Mouse (Mus musculus) kidney, embryonic 14.5 days (tissue): ENCODE data around the gene Noxo1. TPM values are rescaled to one million over a fixed set of nuclear protein-coding genes. Genes with fewer than 3 reads are reported as not detected.

Experiments used
- ATAC-seq: fragments of 200-750 bp; cut with Nextera tagmentation; 2 replicates; pipeline ENCODE4 v1.8.0; 2017; ENCODE audit warnings: moderate number of reproducible peaks, mild to moderate bottlenecking, moderate TSS enrichment, moderate library complexity; ENCODE audit not compliant: low FRiP score, low TSS enrichment
- H3K27ac ChIP-seq: fragments of 300-500 bp; sonication (generic); 2 replicates; pipeline ENCODE4 v1.5.1; 2014; ENCODE audit warnings: low read depth, mild to moderate bottlenecking, low read length, moderate library complexity, mixed read lengths
- H3K27me3 ChIP-seq: fragments of 300-500 bp; sonication (generic); 2 replicates; pipeline ENCODE4 v1.6.1; 2014; ENCODE audit warnings: mild to moderate bottlenecking, low read length; ENCODE audit not compliant: control insufficient read depth, insufficient read depth
- H3K36me3 ChIP-seq: fragments of 300-500 bp; sonication (generic); 2 replicates; pipeline ENCODE4 v1.6.1; 2014; ENCODE audit warnings: low read length, mixed read lengths; ENCODE audit not compliant: control insufficient read depth, insufficient read depth
- H3K4me1 ChIP-seq: fragments of 300-500 bp; sonication (generic); 2 replicates; pipeline ENCODE4 v1.6.1; 2014; ENCODE audit warnings: low read length, mixed read lengths; ENCODE audit not compliant: control insufficient read depth, insufficient read depth
- H3K4me2 ChIP-seq: fragments of 300-500 bp; sonication (generic); replicated peaks from 2 replicates; pipeline ENCODE4 v1.6.1; 2014; ENCODE audit warnings: low read depth, mild to moderate bottlenecking, low read length
- H3K4me3 ChIP-seq: fragments of 300-500 bp; sonication (generic); 2 replicates; pipeline ENCODE4 v1.5.1; 2014; ENCODE audit warnings: mild to moderate bottlenecking, low read length
- H3K9ac ChIP-seq: fragments of 300-500 bp; sonication (generic); 2 replicates; pipeline ENCODE4 v1.6.1; 2014; ENCODE audit warnings: low read depth, mild to moderate bottlenecking, low read length, moderate library complexity
- H3K9me3 ChIP-seq: fragments of 300-500 bp; sonication (generic); 2 replicates; pipeline ENCODE4 v1.6.1; 2016; ENCODE audit warnings: low read length; ENCODE audit not compliant: control insufficient read depth
- WGBS: fragments of 180-500 bp; shearing (Covaris S2); extraction: QIAGEN DNeasy Blood & Tissue Kit; methylation state at CpG from one replicate; pipeline ENCODE4 v1.1.7; 2014; 5-methylcytosine and 5-hydroxymethylcytosine counted together
- polyA plus RNA-seq: library from polyadenylated mRNA; unstranded; fragments of >200 nt; fragmentation: Nextera tagmentation; extraction: Ambion mirVana; gene quantifications from 2 replicates; pipeline ENCODE4 v1.2.1, GENCODE M21; 2014

Gene Noxo1
- polyA plus RNA-seq, 1 experiment from 2014 or later: 3.5 TPM

DNA sequence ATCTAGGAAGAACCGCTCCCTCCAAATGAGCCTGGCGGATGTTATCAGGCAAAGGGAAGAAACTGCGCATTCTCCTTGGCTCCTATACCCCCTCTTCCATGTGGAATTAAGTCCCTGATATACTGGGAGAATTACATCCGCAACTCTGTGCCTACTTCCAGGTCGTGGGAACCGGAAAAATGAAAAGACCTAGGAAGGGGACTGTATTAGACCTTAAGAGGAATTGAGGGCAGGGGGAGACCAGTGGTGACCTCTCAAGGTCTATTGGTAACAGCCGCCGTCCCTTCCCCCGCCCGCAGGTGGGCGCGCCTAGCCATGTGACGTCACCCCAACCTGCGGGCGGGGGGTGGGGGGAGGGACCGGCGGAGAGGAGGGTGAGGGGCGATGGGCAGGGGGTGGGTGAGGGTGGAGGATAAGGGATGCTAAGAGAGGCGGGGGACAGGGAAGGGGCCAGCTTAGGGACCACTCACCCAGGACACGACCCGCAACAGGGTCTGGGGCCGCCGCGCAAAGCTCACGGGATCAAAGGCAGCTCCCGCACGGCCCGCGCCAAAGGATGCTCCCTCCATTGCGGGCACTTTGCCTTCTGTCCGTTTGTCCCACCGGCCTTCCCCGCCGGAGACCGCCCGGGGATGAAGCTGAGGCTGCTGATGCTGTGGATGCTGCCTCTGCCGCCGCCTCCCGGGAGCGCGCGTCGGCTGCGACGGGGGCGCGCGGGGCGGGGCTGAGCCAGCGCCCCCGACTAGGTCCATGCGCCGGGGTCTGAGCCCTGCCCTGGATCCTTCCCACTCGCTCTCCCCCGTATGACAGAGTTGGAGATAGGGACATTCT, 6.6 kb upstream of the Noxo1 start, which contains the start of gene Syngr3:
Syngr3 (minus strand) TSS at position 705 of the 831 bp plus-strand sequence.
- H3K4me1 ChIP-seq: peaks cover 15% of the 10 kb centered on the region; the same call in 1 of the 2 replicates
- H3K4me3 ChIP-seq: peak within 1 kb of the TSS; percentile 58
- no peak for ATAC-seq
- under 1% methylated on average over 52 of the region's 55 CpGs for WGBS
- H3K27ac ChIP-seq: no peak within 1 kb of the TSS
- H3K9ac ChIP-seq: peak within 1 kb of the TSS; percentile 49
- H3K4me2 ChIP-seq: peak within 1 kb of the TSS; percentile 66
- H3K9me3 ChIP-seq: no peaks in the 10 kb centered on the region
- peaks cover 42% of the 10 kb centered on the region for H3K27me3 ChIP-seq
- H3K36me3 ChIP-seq: peaks cover 10% of the 10 kb centered on the region; the same call in 1 of the 2 replicates

GRCm38 (mm10) chr17:24692385-24692784, 3.6 kb upstream of the Noxo1 start:
- no peak overlapping the region for H3K9ac ChIP-seq
- H3K9me3 ChIP-seq: no peaks in the 10 kb centered on the region
- H3K36me3 ChIP-seq: peaks cover 10% of the 10 kb centered on the region; the same call in 1 of the 2 replicates
- 93% methylated on average over 5 of the region's 5 CpGs for WGBS
- H3K4me2 ChIP-seq: no peak overlapping the region
- H3K4me3 ChIP-seq: no peak overlapping the region
- no peak overlapping the region for H3K27ac ChIP-seq
- H3K27me3 ChIP-seq: peaks cover 39% of the 10 kb centered on the region
- H3K4me1 ChIP-seq: peaks cover 23% of the 10 kb centered on the region
- ATAC-seq: no peak

GRCm38 (mm10) chr17:24695326-24696010, 566 bp upstream of the Noxo1 start:
- H3K9ac ChIP-seq: peak overlapping the region; percentile 87
- ATAC-seq: peak; percentile 43
- WGBS: 5% methylated on average over 44 of the region's 51 CpGs
- no peaks in the 10 kb centered on the region for H3K9me3 ChIP-seq
- H3K4me3 ChIP-seq: peak overlapping the region; percentile 88
- H3K27me3 ChIP-seq: peaks cover 8% of the 10 kb centered on the region; the same call in 1 of the 2 replicates
- peaks cover 23% of the 10 kb centered on the region for H3K36me3 ChIP-seq
- H3K4me1 ChIP-seq: peaks cover 11% of the 10 kb centered on the region
- peak overlapping the region; percentile 86 for H3K27ac ChIP-seq
- H3K4me2 ChIP-seq: peak overlapping the region; percentile 80

DNA sequence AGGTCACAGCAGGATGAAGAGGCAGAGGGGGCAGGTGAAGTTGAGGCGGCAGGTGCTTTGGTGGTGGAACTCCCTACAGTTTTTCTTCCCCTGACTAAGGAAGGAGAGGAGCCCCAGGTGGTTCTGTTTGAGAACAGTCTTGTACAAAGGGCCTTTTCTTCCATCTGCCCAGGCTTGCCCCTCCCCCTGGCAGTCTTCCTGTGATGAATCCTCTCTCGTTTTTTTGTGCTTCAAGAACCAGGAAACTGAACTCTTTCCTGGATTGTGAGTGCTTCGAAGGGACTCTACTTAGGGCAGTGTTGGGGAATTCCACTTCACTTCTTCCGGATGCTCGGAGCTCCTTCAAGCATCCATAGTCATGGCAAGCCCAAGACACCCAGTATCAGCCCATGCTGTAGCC, 2.0 kb downstream of the Noxo1 start:
- no peak overlapping the region; the same call in 1 of the 2 replicates for H3K4me2 ChIP-seq
- ATAC-seq: no peak
- no peak overlapping the region for H3K27ac ChIP-seq
- H3K27me3 ChIP-seq: no peaks in the 10 kb centered on the region
- peaks cover 11% of the 10 kb centered on the region for H3K4me1 ChIP-seq
- 0 out of 2 replicates have a peak overlapping the region, but pooled peaks have one; percentile 12 for H3K9ac ChIP-seq
- no peak overlapping the region for H3K4me3 ChIP-seq
- peaks cover 42% of the 10 kb centered on the region for H3K36me3 ChIP-seq
- H3K9me3 ChIP-seq: no peaks in the 10 kb centered on the region
- WGBS: 23% methylated on average over 5 of the region's 5 CpGs

DNA sequence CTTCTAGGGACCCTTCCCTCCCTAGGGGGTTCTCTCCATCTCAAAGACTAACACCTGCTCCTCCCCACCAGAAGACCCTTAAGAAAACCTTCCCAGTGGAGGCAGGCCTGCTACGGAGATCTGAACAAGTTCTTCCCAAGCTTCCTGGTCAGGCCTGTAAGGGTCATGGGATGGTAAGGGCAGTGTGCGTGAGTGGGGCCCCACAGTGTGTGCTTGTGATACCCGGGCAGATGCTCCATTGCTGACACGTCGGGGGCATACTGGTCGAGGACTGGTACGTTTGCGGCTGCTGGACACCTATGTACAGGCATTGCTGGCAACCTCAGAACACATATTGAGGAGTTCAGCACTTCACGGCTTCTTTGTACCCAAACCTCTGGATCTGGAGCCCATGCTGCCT, 2.7 kb downstream of the Noxo1 start:
- 71% methylated on average over 9 of the region's 9 CpGs for WGBS
- no peak overlapping the region for H3K4me3 ChIP-seq
- H3K27me3 ChIP-seq: no peaks in the 10 kb centered on the region
- ATAC-seq: no peak
- no peak overlapping the region for H3K4me2 ChIP-seq
- peaks cover 11% of the 10 kb centered on the region for H3K4me1 ChIP-seq
- H3K9me3 ChIP-seq: no peaks in the 10 kb centered on the region
- peaks cover 43% of the 10 kb centered on the region for H3K36me3 ChIP-seq
- H3K27ac ChIP-seq: no peak overlapping the region
- H3K9ac ChIP-seq: 0 out of 2 replicates have a peak overlapping the region, but pooled peaks have one; percentile 12

GRCm38 (mm10) chr17:24699473-24699872, 3.4 kb downstream of the Noxo1 start:
- no peak overlapping the region for H3K9ac ChIP-seq
- H3K36me3 ChIP-seq: peaks cover 51% of the 10 kb centered on the region
- H3K9me3 ChIP-seq: no peaks in the 10 kb centered on the region
- H3K27ac ChIP-seq: no peak overlapping the region
- H3K4me2 ChIP-seq: no peak overlapping the region
- peaks cover 11% of the 10 kb centered on the region for H3K4me1 ChIP-seq
- no peak overlapping the region for H3K4me3 ChIP-seq
- 76% methylated on average over 2 of the region's 2 CpGs for WGBS
- H3K27me3 ChIP-seq: no peaks in the 10 kb centered on the region
- ATAC-seq: no peak

- no peaks in the 10 kb centered on the region for H3K27me3 ChIP-seq
- 89% methylated on average over 9 of the region's 9 CpGs for WGBS
- H3K9ac ChIP-seq: no peak overlapping the region
- H3K36me3 ChIP-seq: peaks cover 59% of the 10 kb centered on the region
- no peak overlapping the region for H3K27ac ChIP-seq
- peaks cover 10% of the 10 kb centered on the region; the same call in 1 of the 2 replicates for H3K4me1 ChIP-seq
- H3K4me3 ChIP-seq: no peak overlapping the region
- H3K9me3 ChIP-seq: no peaks in the 10 kb centered on the region
- no peak for ATAC-seq
- H3K4me2 ChIP-seq: no peak overlapping the region
These were observed 5.2 kb downstream of the Noxo1 start for GRCm38 (mm10) chr17:24701251-24701650.

DNA sequence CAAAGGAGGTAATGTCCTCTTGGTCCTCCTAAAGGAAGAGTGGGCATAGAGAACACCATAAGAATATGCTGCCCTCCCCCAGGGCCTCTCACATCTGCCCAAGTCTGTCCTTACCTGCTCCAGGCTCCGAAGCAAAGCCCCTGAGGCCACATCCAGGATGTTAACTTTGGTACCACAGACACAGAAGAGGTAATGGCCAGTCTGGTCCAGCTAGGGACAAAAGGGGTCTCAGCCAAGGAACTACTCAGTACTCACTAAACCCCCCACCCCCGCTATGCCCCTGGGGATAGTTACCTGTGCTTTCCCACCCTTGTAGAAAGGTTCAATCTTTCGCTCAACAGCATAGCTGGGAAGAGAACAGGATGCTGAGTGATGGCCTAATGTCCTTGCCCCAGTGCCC, 9.8 kb downstream of the Noxo1 start:
- Histone ChIP-seq H3K27ac (no peak overlapping the region), H3K36me3 (peaks cover 43% of the 10 kb centered on the region), H3K4me3 (no peak overlapping the region), H3K4me2 (no peak overlapping the region), H3K9me3 (no peaks in the 10 kb centered on the region), H3K9ac (no peak overlapping the region; the same call in 1 of the 2 replicates), H3K4me1 (peaks cover 9% of the 10 kb centered on the region; the same call in 1 of the 2 replicates), H3K27me3 (no peaks in the 10 kb centered on the region)
- 91% methylated on average over 3 of the region's 3 CpGs for WGBS
- ATAC-seq: no peak
